Mouse (Mus musculus): ENCODE data around the gene Cacul1. TPM values are rescaled to one million over a fixed set of nuclear protein-coding genes. Genes with fewer than 3 reads are reported as not detected.

The Cacul1 gene
- polyA plus RNA-seq, 1 experiment = 8.8 TPM

GRCm38 (mm10) chr19:60579771-60580581, 849 bp downstream of the Cacul1 start:
- Histone ChIP-seq H3K4me2 (ENCODE audit: low read depth) (peak overlapping the region; percentile 85), H3K4me3 (peak overlapping the region; percentile 88), H3K79me2 (ENCODE audit: control insufficient read depth, insufficient read depth) (peaks cover 51% of the 10 kb centered on the region), H3K27me3 (ENCODE audit: control insufficient read depth, insufficient read depth, insufficient read length) (no peaks in the 10 kb centered on the region), H3K36me3 (ENCODE audit: control insufficient read depth, insufficient read depth) (no peaks in the 10 kb centered on the region), H3ac (ENCODE audit: control insufficient read depth, insufficient read length) (peak overlapping the region; percentile 17)
- TF ChIP-seq CEBPB (IDR thresholded peaks at IDR 0.05; ENCODE audit: insufficient read depth, poor library complexity, severe bottlenecking) (no peak), SRF (IDR thresholded peaks at IDR 0.05; ENCODE audit: control insufficient read depth, insufficient read length, low read depth) (no peak), USF1 (IDR thresholded peaks at IDR 0.05; ENCODE audit: low read depth) (no peak), MYOD1 (IDR thresholded peaks at IDR 0.05; ENCODE audit: control insufficient read depth in 1 of 3, insufficient read length in 2 of 3, low read depth in 2 of 3) (no peak), TCF12 (IDR thresholded peaks at IDR 0.05; ENCODE audit: insufficient read depth, poor library complexity, severe bottlenecking) (no peak), POLR2A (IDR thresholded peaks at IDR 0.05; ENCODE audit: insufficient read length, low read depth) (no peak), MYOG (IDR thresholded peaks at IDR 0.05; ENCODE audit: control insufficient read depth in 1 of 3, insufficient read depth in 1 of 3, insufficient read length in 2 of 3, low read depth in 2 of 3) (no peak), MAX (IDR thresholded peaks at IDR 0.05; ENCODE audit: low read depth) (no peak), REST (IDR thresholded peaks at IDR 0.05; ENCODE audit: insufficient read depth, insufficient read length) (no peak), E2F4 (IDR thresholded peaks at IDR 0.05; ENCODE audit: insufficient read depth) (no peak), TCF3 (IDR thresholded peaks at IDR 0.05; ENCODE audit: insufficient read length, low read depth) (no peak)

DNA sequence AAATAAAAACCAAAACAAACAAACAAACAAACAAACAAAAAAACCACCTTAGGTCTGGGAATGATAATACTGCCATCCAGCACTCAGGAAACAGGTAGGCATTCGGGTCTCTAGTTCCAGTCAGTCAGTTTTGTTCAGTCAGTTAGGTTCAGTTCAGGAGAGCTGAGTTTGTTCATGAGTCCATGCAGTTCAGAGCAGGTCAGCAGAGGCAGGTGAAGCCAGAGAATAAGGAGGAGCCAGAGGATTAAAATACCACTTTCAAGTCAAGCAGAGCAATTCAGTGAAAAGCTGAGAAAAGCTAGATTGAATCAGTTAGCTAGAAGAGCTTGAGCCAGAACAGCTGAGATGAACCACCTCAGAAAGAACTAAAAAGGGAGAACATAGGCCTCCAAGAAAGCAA, 4.1 kb downstream of the Cacul1 start:
- TF ChIP-seq TCF12 (IDR thresholded peaks at IDR 0.05; ENCODE audit: insufficient read depth, poor library complexity, severe bottlenecking) (no peak), POLR2AphosphoS2 (IDR thresholded peaks at IDR 0.05; ENCODE audit: insufficient read length, low read depth) (no peak), REST (IDR thresholded peaks at IDR 0.05; ENCODE audit: insufficient read depth, insufficient read length) (no peak), CEBPB (IDR thresholded peaks at IDR 0.05; ENCODE audit: insufficient read depth, poor library complexity, severe bottlenecking) (no peak), MYOG (IDR thresholded peaks at IDR 0.05; ENCODE audit: control insufficient read depth in 1 of 3, insufficient read depth in 1 of 3, insufficient read length in 2 of 3, low read depth in 2 of 3) (no peak), TCF3 (IDR thresholded peaks at IDR 0.05; ENCODE audit: insufficient read length, low read depth) (no peak), E2F4 (IDR thresholded peaks at IDR 0.05; ENCODE audit: insufficient read depth) (no peak), SRF (IDR thresholded peaks at IDR 0.05; ENCODE audit: control insufficient read depth, insufficient read length, low read depth) (no peak), POLR2A (IDR thresholded peaks at IDR 0.05; ENCODE audit: insufficient read length, low read depth) (no peak), MAX (IDR thresholded peaks at IDR 0.05; ENCODE audit: low read depth) (no peak), USF1 (IDR thresholded peaks at IDR 0.05; ENCODE audit: low read depth) (no peak), MYOD1 (IDR thresholded peaks at IDR 0.05; ENCODE audit: control insufficient read depth in 1 of 3, insufficient read length in 2 of 3, low read depth in 2 of 3) (no peak)
- no peak overlapping the region for H3K4me2 ChIP-seq (ENCODE audit: low read depth)

GRCm38 (mm10) chr19:60560497-60560896, 20.3 kb downstream of the Cacul1 start:
- TF ChIP-seq E2F4 (IDR thresholded peaks at IDR 0.05; ENCODE audit: insufficient read depth) = no peak
- TF ChIP-seq CEBPB (IDR thresholded peaks at IDR 0.05; ENCODE audit: insufficient read depth, poor library complexity, severe bottlenecking) = no peak
- no peak for TF ChIP-seq TCF12 (IDR thresholded peaks at IDR 0.05; ENCODE audit: insufficient read depth, poor library complexity, severe bottlenecking)
- no peak for TF ChIP-seq POLR2A (IDR thresholded peaks at IDR 0.05; ENCODE audit: insufficient read length, low read depth)
- TF ChIP-seq REST (IDR thresholded peaks at IDR 0.05; ENCODE audit: insufficient read depth, insufficient read length) = no peak
- no peak for TF ChIP-seq MYOG (IDR thresholded peaks at IDR 0.05; ENCODE audit: control insufficient read depth in 1 of 3, insufficient read depth in 1 of 3, insufficient read length in 2 of 3, low read depth in 2 of 3)
- no peak for TF ChIP-seq SRF (IDR thresholded peaks at IDR 0.05; ENCODE audit: control insufficient read depth, insufficient read length, low read depth)
- TF ChIP-seq POLR2AphosphoS2 (IDR thresholded peaks at IDR 0.05; ENCODE audit: insufficient read length, low read depth) = no peak
- H3K4me3 ChIP-seq = no peak overlapping the region
- H3ac ChIP-seq (ENCODE audit: control insufficient read depth, insufficient read length) = no peak overlapping the region
- peaks cover 7% of the 10 kb centered on the region for H3K79me2 ChIP-seq (ENCODE audit: control insufficient read depth, insufficient read depth)
- H3K36me3 ChIP-seq (ENCODE audit: control insufficient read depth, insufficient read depth) = peaks cover 10% of the 10 kb centered on the region
- no peak overlapping the region for H3K4me2 ChIP-seq (ENCODE audit: low read depth)
- no peaks in the 10 kb centered on the region for H3K27me3 ChIP-seq (ENCODE audit: control insufficient read depth, insufficient read depth, insufficient read length)

More for the DNA sequence above, 4.1 kb downstream of the Cacul1 start:
- no peak overlapping the region for H3ac ChIP-seq (ENCODE audit: control insufficient read depth, insufficient read length)
- no peaks in the 10 kb centered on the region for H3K36me3 ChIP-seq (ENCODE audit: control insufficient read depth, insufficient read depth)
- no peaks in the 10 kb centered on the region for H3K27me3 ChIP-seq (ENCODE audit: control insufficient read depth, insufficient read depth, insufficient read length)
- no peak overlapping the region for H3K4me3 ChIP-seq
- H3K79me2 ChIP-seq (ENCODE audit: control insufficient read depth, insufficient read depth) = peaks cover 83% of the 10 kb centered on the region

DNA sequence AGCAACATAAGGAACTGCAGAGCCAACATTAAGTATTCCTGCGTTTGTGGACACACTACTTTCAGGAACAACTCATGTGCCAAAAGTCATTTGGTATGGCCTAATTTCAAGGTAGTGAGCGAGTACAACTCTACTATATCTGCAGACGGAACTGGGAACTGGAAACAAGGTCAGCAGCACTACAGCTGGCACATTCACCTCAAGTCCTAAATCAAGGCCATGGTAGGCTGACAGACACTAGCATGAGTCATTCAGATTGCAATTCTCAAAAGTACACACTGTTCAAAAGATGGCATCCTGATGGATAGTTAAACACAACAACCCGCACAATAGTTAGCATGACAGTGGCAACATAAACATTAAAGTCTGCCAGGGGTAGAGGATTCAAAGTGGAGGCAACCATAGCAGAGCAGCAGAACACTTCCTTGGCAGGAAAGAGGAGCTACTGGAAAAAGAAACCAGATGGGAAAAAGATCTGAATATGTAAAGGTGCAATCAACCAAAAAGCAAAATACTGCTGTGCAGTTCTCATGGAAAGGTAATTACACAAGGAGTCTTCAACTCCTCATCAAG, 25.9 kb downstream of the Cacul1 start:
- peaks cover 8% of the 10 kb centered on the region for H3K79me2 ChIP-seq (ENCODE audit: control insufficient read depth, insufficient read depth)
- no peak overlapping the region for H3ac ChIP-seq (ENCODE audit: control insufficient read depth, insufficient read length)
- H3K27me3 ChIP-seq (ENCODE audit: control insufficient read depth, insufficient read depth, insufficient read length) = no peaks in the 10 kb centered on the region
- no peak overlapping the region for H3K4me3 ChIP-seq
- H3K36me3 ChIP-seq (ENCODE audit: control insufficient read depth, insufficient read depth) = peaks cover 5% of the 10 kb centered on the region
- no peak for TF ChIP-seq MYOG (IDR thresholded peaks at IDR 0.05; ENCODE audit: control insufficient read depth in 1 of 3, insufficient read depth in 1 of 3, insufficient read length in 2 of 3, low read depth in 2 of 3)
- no peak for TF ChIP-seq TCF3 (IDR thresholded peaks at IDR 0.05; ENCODE audit: insufficient read length, low read depth)
- no peak for TF ChIP-seq MAX (IDR thresholded peaks at IDR 0.05; ENCODE audit: low read depth)
- peak in 1 of 3 experiments; percentile 23 for TF ChIP-seq MYOD1 (IDR thresholded peaks at IDR 0.05; ENCODE audit: control insufficient read depth in 1 of 3, insufficient read length in 2 of 3, low read depth in 2 of 3)
- TF ChIP-seq SRF (IDR thresholded peaks at IDR 0.05; ENCODE audit: control insufficient read depth, insufficient read length, low read depth) = no peak
- no peak overlapping the region for H3K4me2 ChIP-seq (ENCODE audit: low read depth)
